Mouse (Mus musculus) layer of hippocampus, postnatal 10 days (tissue): ENCODE measurements around the gene Tspyl2. TPM values are rescaled to one million over a fixed set of nuclear protein-coding genes. Genes with fewer than 3 reads are reported as not detected.

Experiments used
- total RNA-seq, 2 experiments: library from RNA; stranded (reverse); gene quantifications; 2 replicates each; pipeline ENCODE4 v1.2.3; 2021

Gene Tspyl2
- total RNA-seq, 2 experiments from 2014 or later = 68.6 to 71.2 TPM

Other genes with a start within 250 kb of the Tspyl2 start
- gene Iqsec2, start 198.2 kb downstream of the Tspyl2 start, total RNA-seq = 100 to 1,000 TPM; 107 TPM
- 10 to 100 TPM; 55.2 to 73.3 TPM for gene Kdm5c, start 109.4 kb downstream of the Tspyl2 start, total RNA-seq
- gene Kantr, start 14.9 kb downstream of the Tspyl2 start, total RNA-seq = 10 to 100 TPM; 40.5 to 48.6 TPM
- 10 to 100 TPM; 22.7 to 24.0 TPM for gene Gpr173, start 26.3 kb upstream of the Tspyl2 start, total RNA-seq
- gene Cldn34a, start 220.9 kb upstream of the Tspyl2 start, total RNA-seq = not detected